Mouse (Mus musculus) forebrain, embryonic 11.5 days (tissue): ENCODE measurements around the gene Cbarp. TPM values are rescaled to one million over a fixed set of nuclear protein-coding genes. Genes with fewer than 3 reads are reported as not detected.

Experiments used
- ATAC-seq: fragments of 200-750 bp; cut with Nextera tagmentation; replicated peaks from 2 replicates; pipeline ENCODE4 v1.8.0; 2017; ENCODE audit warnings: moderate TSS enrichment; ENCODE audit not compliant: low FRiP score
- DNase-seq: peaks from one replicate; pipeline ENCODE4 v3.0.0-alpha.2; 2017; ENCODE audit warnings: low spot score
- H3K27ac ChIP-seq: fragments of 300-500 bp; sonication (generic); 2 replicates; pipeline ENCODE4 v1.5.1; 2014; ENCODE audit warnings: low read depth, low read length
- H3K27me3 ChIP-seq: fragments of 300-500 bp; sonication (generic); 2 replicates; pipeline ENCODE4 v1.6.1; 2014; ENCODE audit warnings: mild to moderate bottlenecking, low read length, mixed read lengths; ENCODE audit not compliant: control insufficient read depth, insufficient read depth
- H3K36me3 ChIP-seq: fragments of 300-500 bp; sonication (generic); 2 replicates; pipeline ENCODE4 v1.6.1; 2014; ENCODE audit warnings: mild to moderate bottlenecking, low read length, moderate library complexity, mixed read lengths; ENCODE audit not compliant: control insufficient read depth, insufficient read depth
- H3K4me1 ChIP-seq: fragments of 300-500 bp; sonication (generic); replicated peaks from 2 replicates; pipeline ENCODE4 v1.6.1; 2014; ENCODE audit warnings: low read length, mixed read lengths; ENCODE audit not compliant: control insufficient read depth, insufficient read depth
- H3K4me2 ChIP-seq: fragments of 300-500 bp; sonication (generic); 2 replicates; pipeline ENCODE4 v1.6.1; 2014; ENCODE audit warnings: low read depth, mild to moderate bottlenecking, low read length, moderate library complexity, mixed read lengths; ENCODE audit not compliant: severe bottlenecking
- H3K4me3 ChIP-seq: fragments of 300-500 bp; sonication (generic); 2 replicates; pipeline ENCODE4 v1.5.1; 2014; ENCODE audit warnings: low read depth, low read length
- H3K9ac ChIP-seq: fragments of 300-500 bp; sonication (generic); 2 replicates; pipeline ENCODE4 v1.6.1; 2014; ENCODE audit warnings: low read length
- H3K9me3 ChIP-seq: fragments of 300-500 bp; sonication (generic); 2 replicates; pipeline ENCODE4 v1.6.1; 2016; ENCODE audit warnings: low read length, mixed read lengths; ENCODE audit not compliant: control insufficient read depth
- WGBS: fragments of 180-500 bp; shearing (Covaris S2); extraction: QIAGEN DNeasy Blood & Tissue Kit; methylation state at CpG from one replicate; pipeline ENCODE4 v1.1.7; 2014; 5-methylcytosine and 5-hydroxymethylcytosine counted together
- polyA plus RNA-seq: library from polyadenylated mRNA; unstranded; fragments of >200 nt; fragmentation: Nextera tagmentation; extraction: Ambion mirVana; gene quantifications from 2 replicates; pipeline ENCODE4 v1.2.1, GENCODE M21; 2014

Gene Cbarp
- polyA plus RNA-seq, 1 experiment from 2014 or later: 10.4 TPM

GRCm38 (mm10) chr10:80098630-80099029 is 42.0 kb downstream of the Cbarp start:
- Histone ChIP-seq H3K27ac (no peak overlapping the region), H3K4me2 (no peak overlapping the region), H3K4me1 (peaks cover 10% of the 10 kb centered on the region), H3K9me3 (no peaks in the 10 kb centered on the region), H3K36me3 (no peaks in the 10 kb centered on the region), H3K4me3 (no peak overlapping the region), H3K27me3 (no peaks in the 10 kb centered on the region), H3K9ac (no peak overlapping the region)
- no peak for DNase-seq
- no peak for ATAC-seq
- 91% methylated on average over 5 of the region's 5 CpGs for WGBS

GRCm38 (mm10) chr10:80097275-80097674 is 43.4 kb downstream of the Cbarp start:
- Histone ChIP-seq H3K27ac (no peak overlapping the region), H3K27me3 (no peaks in the 10 kb centered on the region), H3K36me3 (no peaks in the 10 kb centered on the region), H3K4me1 (peaks cover 8% of the 10 kb centered on the region; the same call in 1 of the 2 replicates), H3K9me3 (no peaks in the 10 kb centered on the region), H3K4me3 (no peak overlapping the region), H3K9ac (no peak overlapping the region), H3K4me2 (no peak overlapping the region)
- 18% methylated on average over 7 of the region's 7 CpGs for WGBS
- ATAC-seq: no peak
- no peak for DNase-seq

GRCm38 (mm10) chr10:80095547-80095946 is 45.1 kb downstream of the Cbarp start:
- Histone ChIP-seq H3K4me1 (0 out of 2 replicates have a peak, but pooled peaks cover 2% of the 10 kb centered on the region), H3K9me3 (no peaks in the 10 kb centered on the region), H3K4me3 (no peak overlapping the region), H3K36me3 (no peaks in the 10 kb centered on the region), H3K4me2 (no peak overlapping the region), H3K9ac (no peak overlapping the region), H3K27me3 (no peaks in the 10 kb centered on the region), H3K27ac (no peak overlapping the region)
- 92% methylated on average over 5 of the region's 5 CpGs for WGBS
- DNase-seq (no peak), ATAC-seq (no peak)

GRCm38 (mm10) chr10:80094684-80095083 is 46.0 kb downstream of the Cbarp start:
- Histone ChIP-seq H3K36me3 (no peaks in the 10 kb centered on the region), H3K4me3 (no peak overlapping the region), H3K9ac (no peak overlapping the region), H3K4me2 (no peak overlapping the region), H3K9me3 (no peaks in the 10 kb centered on the region), H3K27me3 (no peaks in the 10 kb centered on the region), H3K4me1 (no peaks in the 10 kb centered on the region), H3K27ac (no peak overlapping the region)
- no peak for ATAC-seq
- no peak for DNase-seq
- 86% methylated on average over 3 of the region's 3 CpGs for WGBS

- no peak for DNase-seq
- no peak for ATAC-seq
- H3K27me3 ChIP-seq: no peaks in the 10 kb centered on the region
- WGBS: 92% methylated on average over 6 of the region's 6 CpGs
- H3K4me2 ChIP-seq: no peak overlapping the region
- H3K9ac ChIP-seq: no peak overlapping the region
- no peak overlapping the region for H3K27ac ChIP-seq
- no peaks in the 10 kb centered on the region for H3K4me1 ChIP-seq
- no peaks in the 10 kb centered on the region for H3K9me3 ChIP-seq
- H3K4me3 ChIP-seq: no peak overlapping the region
- no peaks in the 10 kb centered on the region for H3K36me3 ChIP-seq
Observed at GRCm38 (mm10) chr10:80094085-80094484, 46.5 kb downstream of the Cbarp start.

- no peaks in the 10 kb centered on the region for H3K36me3 ChIP-seq
- no peak for ATAC-seq
- no peak overlapping the region for H3K9ac ChIP-seq
- no peak overlapping the region for H3K27ac ChIP-seq
- no peaks in the 10 kb centered on the region for H3K4me1 ChIP-seq
- H3K4me2 ChIP-seq: no peak overlapping the region
- no peaks in the 10 kb centered on the region for H3K27me3 ChIP-seq
- H3K9me3 ChIP-seq: no peaks in the 10 kb centered on the region
- WGBS: 86% methylated on average over 5 of the region's 5 CpGs
- no peak overlapping the region for H3K4me3 ChIP-seq
- no peak for DNase-seq
Observed at GRCm38 (mm10) chr10:80092690-80093089, 47.9 kb downstream of the Cbarp start.

- Histone ChIP-seq H3K4me2 (no peak overlapping the region), H3K4me3 (no peak overlapping the region), H3K9me3 (no peaks in the 10 kb centered on the region), H3K36me3 (no peaks in the 10 kb centered on the region), H3K9ac (no peak overlapping the region), H3K27ac (no peak overlapping the region), H3K27me3 (no peaks in the 10 kb centered on the region), H3K4me1 (no peaks in the 10 kb centered on the region)
- ATAC-seq (no peak), DNase-seq (no peak)
- WGBS: 91% methylated on average over 6 of the region's 6 CpGs
Observed at GRCm38 (mm10) chr10:80091527-80091926, 49.1 kb downstream of the Cbarp start.

GRCm38 (mm10) chr10:80089146-80089545 is 51.5 kb downstream of the Cbarp start:
- 56% methylated on average over 4 of the region's 4 CpGs for WGBS
- no peak overlapping the region for H3K4me3 ChIP-seq
- no peak overlapping the region for H3K4me2 ChIP-seq
- DNase-seq: no peak
- no peaks in the 10 kb centered on the region for H3K4me1 ChIP-seq
- H3K9me3 ChIP-seq: no peaks in the 10 kb centered on the region
- ATAC-seq: no peak
- H3K27ac ChIP-seq: no peak overlapping the region
- H3K27me3 ChIP-seq: no peaks in the 10 kb centered on the region
- no peaks in the 10 kb centered on the region for H3K36me3 ChIP-seq
- H3K9ac ChIP-seq: no peak overlapping the region

- H3K27me3 ChIP-seq: no peaks in the 10 kb centered on the region
- H3K4me3 ChIP-seq: no peak overlapping the region
- ATAC-seq (no peak), DNase-seq (no peak)
- no peaks in the 10 kb centered on the region for H3K4me1 ChIP-seq
- no peaks in the 10 kb centered on the region for H3K9me3 ChIP-seq
- 92% methylated on average over 8 of the region's 8 CpGs for WGBS
- H3K4me2 ChIP-seq: no peak overlapping the region
- no peak overlapping the region for H3K27ac ChIP-seq
- no peak overlapping the region for H3K9ac ChIP-seq
- H3K36me3 ChIP-seq: no peaks in the 10 kb centered on the region; the same call in 1 of the 2 replicates
Observed at GRCm38 (mm10) chr10:80087483-80087882, 53.2 kb downstream of the Cbarp start.
